Mouse (Mus musculus) G1E-ER4 (cell line): ENCODE results near the gene Hoxa7. TPM values are rescaled to one million over a fixed set of nuclear protein-coding genes. Genes with fewer than 3 reads are reported as not detected.

Source experiments
- GATA1 ChIP-seq: IDR thresholded peaks from one replicate; pipeline ENCODE4 v1.8.0; 2012; ENCODE audit warnings: low read length, inconsistent platforms
- polyA plus RNA-seq: library from polyadenylated mRNA; stranded (reverse); fragments of >175 nt; gene quantifications from 2 replicates; pipeline ENCODE4 v1.2.3, GENCODE M21; 2012

Hoxa7 gene
- polyA plus RNA-seq, 1 experiment: not detected

GRCm38 (mm10) chr6:52177061-52177735 is 44.5 kb downstream of the Hoxa7 start, which contains the start of gene 5730596B20Rik:
Gene 5730596B20Rik (plus strand): TSS chr6:52177498.
- TF ChIP-seq GATA1: no peak

GRCm38 (mm10) chr6:52176391-52176790 is 45.3 kb downstream of the Hoxa7 start:
- TF ChIP-seq GATA1: no peak

- no peak for TF ChIP-seq GATA1
Observed at GRCm38 (mm10) chr6:52175864-52176263, 45.8 kb downstream of the Hoxa7 start.

GRCm38 (mm10) chr6:52174968-52175751 is 46.5 kb downstream of the Hoxa7 start:
- no peak for TF ChIP-seq GATA1

- TF ChIP-seq GATA1: no peak
Observed at GRCm38 (mm10) chr6:52173648-52174047, 48.0 kb downstream of the Hoxa7 start.

GRCm38 (mm10) chr6:52172501-52172900 is 49.2 kb downstream of the Hoxa7 start:
- TF ChIP-seq GATA1: no peak

- TF ChIP-seq GATA1: no peak
Observed at GRCm38 (mm10) chr6:52171938-52172337, 49.7 kb downstream of the Hoxa7 start.

- TF ChIP-seq GATA1: no peak
Observed at GRCm38 (mm10) chr6:52171331-52171730, 50.3 kb downstream of the Hoxa7 start.

- TF ChIP-seq GATA1: no peak
Observed at GRCm38 (mm10) chr6:52170898-52171223, 50.8 kb downstream of the Hoxa7 start.

- TF ChIP-seq GATA1: no peak
Observed at GRCm38 (mm10) chr6:52170166-52170897, 51.3 kb downstream of the Hoxa7 start.

- TF ChIP-seq GATA1: no peak
Observed at GRCm38 (mm10) chr6:52169499-52170165, 52.0 kb downstream of the Hoxa7 start.

GRCm38 (mm10) chr6:52168191-52169055 is 53.2 kb downstream of the Hoxa7 start:
- TF ChIP-seq GATA1: no peak

GRCm38 (mm10) chr6:52167736-52168161 is 53.9 kb downstream of the Hoxa7 start:
- TF ChIP-seq GATA1: no peak

- no peak for TF ChIP-seq GATA1
Observed at GRCm38 (mm10) chr6:52167176-52167575, 54.5 kb downstream of the Hoxa7 start.
